In genomic region chr5:149052421-149053338, GRCm38 (mm10) we compare ENCODE assay signal across 8 mouse cellular contexts. TPM values are rescaled to one million over a fixed set of nuclear protein-coding genes. Genes with fewer than 3 reads are reported as not detected.
DNase-seq lines count a peak whose midpoint lies in the region; ATAC-seq and TF ChIP-seq lines count a peak whose summit lies in the region.

No protein-coding gene starts in this region.

- peak; percentile 90 for TF ChIP-seq POLR2A in ES-Bruce4 (IDR thresholded peaks at IDR 0.05; ENCODE audit: insufficient read depth, low read length)

- no peak for TF ChIP-seq EP300 in ES-Bruce4 (IDR thresholded peaks at IDR 0.05; ENCODE audit: insufficient read depth, low read depth, low read length)
- TF ChIP-seq EP300 in liver, postnatal 0 days (IDR thresholded peaks at IDR 0.05; ENCODE audit: low read depth): no peak

- intact Hi-C loops in heart, postnatal 10 days (cut with DNase I): loop anchor here (5.0 kb wide), 4 partner anchors 145 to 470 kb away; no protein-coding TSS in a partner anchor

- H3K36me3 ChIP-seq in ES-Bruce4 (ENCODE audit: control insufficient read depth, insufficient read depth, low read length, poor library complexity, severe bottlenecking): peaks cover 22% of the 10 kb centered on the region
- H3K36me3 ChIP-seq in forebrain, embryonic 13.5 days (ENCODE audit: poor library complexity, severe bottlenecking): peaks cover 17% of the 10 kb centered on the region
- peaks cover 13% of the 10 kb centered on the region for H3K36me3 ChIP-seq in liver, postnatal 0 days (replicated peaks; ENCODE audit: insufficient read depth, low read length)
- peaks cover 3% of the 10 kb centered on the region; the same call in 1 of the 2 replicates for H3K36me3 ChIP-seq in neural tube, embryonic 15.5 days

- H3K9me3 ChIP-seq in ES-Bruce4 (replicated peaks; ENCODE audit: control insufficient read depth, insufficient read depth, low read length, poor library complexity, severe bottlenecking): no peaks in the 10 kb centered on the region
- H3K9me3 ChIP-seq in forebrain, embryonic 13.5 days (replicated peaks): no peaks in the 10 kb centered on the region
- H3K9me3 ChIP-seq in liver, postnatal 0 days (ENCODE audit: low read length): no peaks in the 10 kb centered on the region
- H3K9me3 ChIP-seq in neural tube, embryonic 15.5 days (replicated peaks): no peaks in the 10 kb centered on the region

- no peaks in the 10 kb centered on the region for H3K4me1 ChIP-seq in ES-Bruce4 (ENCODE audit: control insufficient read depth, insufficient read depth, low read length)
- peaks cover 29% of the 10 kb centered on the region for H3K4me1 ChIP-seq in forebrain, embryonic 13.5 days
- H3K4me1 ChIP-seq in liver, postnatal 0 days (ENCODE audit: insufficient read depth): peaks cover 3% of the 10 kb centered on the region; the same call in 1 of the 2 replicates
- peaks cover 19% of the 10 kb centered on the region for H3K4me1 ChIP-seq in neural tube, embryonic 15.5 days

- TF ChIP-seq CTCF in ES-Bruce4 (IDR thresholded peaks at IDR 0.05; ENCODE audit: low read depth, low read length): no peak
- peak; percentile 46 for TF ChIP-seq CTCF in liver, postnatal 0 days (IDR thresholded peaks at IDR 0.05; ENCODE audit: low read depth)

- peak overlapping the region; percentile 59 for H3K4me3 ChIP-seq in ES-Bruce4 (ENCODE audit: low read depth, low read length)
- peak overlapping the region; percentile 84 for H3K4me3 ChIP-seq in forebrain, embryonic 13.5 days
- H3K4me3 ChIP-seq in liver, postnatal 0 days (ENCODE audit: low read depth, low read length): peak overlapping the region; percentile 68
- H3K4me3 ChIP-seq in neural tube, embryonic 15.5 days (replicated peaks): peak overlapping the region; percentile 68

- WGBS in forebrain, embryonic 13.5 days: 1% methylated on average over 65 of the region's 110 CpGs
- under 1% methylated on average over 96 of the region's 110 CpGs for WGBS in large intestine, adult 2 months
- WGBS in liver, postnatal 0 days (ENCODE audit: insufficient replicate concordance): under 1% methylated on average over 89 of the region's 110 CpGs
- under 1% methylated on average over 86 of the region's 110 CpGs for WGBS in neural tube, embryonic 15.5 days

- ATAC-seq in cerebellum, adult (ENCODE audit: insufficient number of reproducible peaks, low FRiP score, low TSS enrichment): peak; percentile 98
- ATAC-seq in forebrain, embryonic 13.5 days: peak; percentile 97
- peak; percentile 93 for ATAC-seq in liver, postnatal 0 days
- peak; percentile 98 for ATAC-seq in neural tube, embryonic 15.5 days (ENCODE audit: low FRiP score)

- peak overlapping the region; percentile 88 for H3K4me2 ChIP-seq in forebrain, embryonic 13.5 days
- peak overlapping the region; percentile 98 for H3K4me2 ChIP-seq in liver, postnatal 0 days (ENCODE audit: low read depth, low read length)
- peak overlapping the region; percentile 99 for H3K4me2 ChIP-seq in neural tube, embryonic 15.5 days

- H3K9ac ChIP-seq in ES-Bruce4 (ENCODE audit: low read depth, poor library complexity, severe bottlenecking): peak overlapping the region; percentile 100
- peak overlapping the region; percentile 99 for H3K9ac ChIP-seq in forebrain, embryonic 13.5 days
- H3K9ac ChIP-seq in liver, postnatal 0 days (replicated peaks): peak overlapping the region; percentile 99
- H3K9ac ChIP-seq in neural tube, embryonic 15.5 days (replicated peaks): peak overlapping the region; percentile 98

- peak; percentile 99 for DNase-seq in heart, postnatal 10 days
- peak; percentile 97 for DNase-seq in large intestine, adult 2 months (ENCODE audit: low read depth, low spot score)
- peak; percentile 99 for DNase-seq in liver, postnatal 0 days
- peak; percentile 100 for DNase-seq in testis, postnatal 14 days (ENCODE audit: low spot score)

- H3K27ac ChIP-seq in ES-Bruce4 (ENCODE audit: insufficient read depth, low read length): peak overlapping the region; percentile 23
- peak overlapping the region; percentile 100 for H3K27ac ChIP-seq in forebrain, embryonic 13.5 days
- H3K27ac ChIP-seq in liver, postnatal 0 days (ENCODE audit: low read depth): peak overlapping the region; percentile 100
- peak overlapping the region; percentile 98 for H3K27ac ChIP-seq in neural tube, embryonic 15.5 days (replicated peaks)

- H3K27me3 ChIP-seq in ES-Bruce4 (ENCODE audit: control insufficient read depth, insufficient read depth, low read length, poor library complexity, severe bottlenecking): no peaks in the 10 kb centered on the region
- no peaks in the 10 kb centered on the region for H3K27me3 ChIP-seq in forebrain, embryonic 13.5 days
- no peaks in the 10 kb centered on the region for H3K27me3 ChIP-seq in liver, postnatal 0 days (ENCODE audit: insufficient read depth, low read length)
- H3K27me3 ChIP-seq in neural tube, embryonic 15.5 days (replicated peaks): no peaks in the 10 kb centered on the region

RNA-seq across cellular contexts. Expression of gene Gm42791, which starts 57.7 kb away (rescaled TPM):
- polyA plus RNA-seq in ES-Bruce4 (2011; ENCODE audit: insufficient read depth, insufficient read length, low read depth, missing spikeins): 1.9 and 4.8 TPM in 2 replicates
- 3.5 and 10.1 TPM in 2 replicates for polyA plus RNA-seq in forebrain, embryonic 13.5 days (2015; fragmentation: Nextera tagmentation; extraction: Ambion mirVana)
- 1 to 10 TPM; 4.1 to 6.0 TPM for total RNA-seq in heart, postnatal 10 days (2021)
- polyA plus RNA-seq in large intestine, adult 2 months (2012; rRNA removed): not detected in 2 replicates
- 0.42 TPM in 1 of 2 replicates, not detected in the other for polyA plus RNA-seq in liver, postnatal 0 days (2015; fragmentation: Nextera tagmentation; extraction: Ambion mirVana)
- 3.4 and 5.4 TPM in 2 replicates for polyA plus RNA-seq in neural tube, embryonic 15.5 days (2015; fragmentation: Nextera tagmentation; extraction: Ambion mirVana)

Comparison
In these comparisons a context has a peak if more than half of its experiments do, and no peak if none do; other contexts are left out.
1. Peak in every context shown above with its lines: DNase-seq, ATAC-seq, H3K4me3 ChIP-seq and H3K27ac ChIP-seq.
2. H3K27ac ChIP-seq: peak in every context shown above with its lines; median percentile 100 in forebrain, embryonic 13.5 days; 100 in liver, postnatal 0 days; 98 in neural tube, embryonic 15.5 days; 23 in ES-Bruce4.